In genomic region chr12:76839298-76839697, GRCm38 (mm10) we compare ENCODE assay signal across 19 mouse cellular contexts. TPM values are rescaled to one million over a fixed set of nuclear protein-coding genes. Genes with fewer than 3 reads are reported as not detected.
"Had no signal": no experiment of that assay in that cellular context is flagged by ENCODE, and none has a peak within 500 bp of the region (broad histone marks: within the 10 kb centered on the region; RNA-seq: fewer than 3 reads in every experiment).

No protein-coding gene starts in this region.

- DNase-seq: retina, postnatal 1 day; right cerebral cortex, adult 18-20 months; right cerebral cortex, postnatal 14 days; right cerebral cortex, postnatal 25 days; right cerebral cortex, postnatal 4 days; spleen, adult 18-20 months; thymus, adult 2 months; thymus, postnatal 14 days; thymus, postnatal 25 days; thymus, postnatal 36 days; thymus, postnatal 4 days had no signal

- H3K36me3 ChIP-seq: neural tube, embryonic 15.5 days; stomach, embryonic 15.5 days had no signal

- H3K9ac ChIP-seq: neural tube, embryonic 13.5 days; stomach, embryonic 15.5 days had no signal

- H3K9me3 ChIP-seq: neural tube, embryonic 13.5 days; neural tube, embryonic 15.5 days; stomach, embryonic 15.5 days had no signal

- H3K27me3 ChIP-seq: neural tube, embryonic 15.5 days; stomach, embryonic 15.5 days had no signal

- H3K27ac ChIP-seq: neural tube, embryonic 13.5 days; neural tube, embryonic 15.5 days; stomach, embryonic 15.5 days; stomach, postnatal 0 days had no signal

- H3K4me1 ChIP-seq: stomach, embryonic 15.5 days had no signal

RNA-seq across cellular contexts. Expression of gene Rab15, which starts 16.6 kb away (rescaled TPM):
- total RNA-seq: neutrophil, adult 5-6 weeks had no signal

RNA-seq across cellular contexts. Expression of gene Gpx2, which starts 43.9 kb away (rescaled TPM):
- total RNA-seq: neutrophil, adult 5-6 weeks had no signal
- polyA plus RNA-seq: neural tube, embryonic 14.5 days; spleen, adult 2 months; testis, adult 2 months had no signal
